Mouse (Mus musculus) E14TG2a.4 (cell line): ENCODE results near the gene Gpi1.

Experiments used
- CTCF ChIP-seq: conservative IDR thresholded peaks from 2 replicates; pipeline ENCODE4 v1.5.1; 2014; ENCODE audit warnings: low read length
- NANOG ChIP-seq: IDR thresholded peaks from 2 replicates; pipeline ENCODE4 v1.6.1; 2014; ENCODE audit warnings: borderline replicate concordance, low read length, mixed read lengths
- POU5F1 ChIP-seq: IDR thresholded peaks from 2 replicates; pipeline ENCODE4 v1.6.1; 2014; ENCODE audit warnings: low read length, borderline replicate concordance

- no peak for TF ChIP-seq CTCF
- no peak for TF ChIP-seq NANOG
- no peak for TF ChIP-seq POU5F1
Observed at GRCm38 (mm10) chr7:34200829-34201228, 29.3 kb downstream of the Gpi1 start.
